Mouse (Mus musculus) common myeloid progenitor, adult 5-6 weeks (primary cell): ENCODE results near the gene B4galnt3. TPM values are rescaled to one million over a fixed set of nuclear protein-coding genes. Genes with fewer than 3 reads are reported as not detected.

ENCODE experiments used
- ATAC-seq: replicated peaks from 2 replicates; pipeline ENCODE4 v1.8.0; 2016; ENCODE audit warnings: low read depth, mild to moderate bottlenecking, moderate TSS enrichment, inconsistent platforms; ENCODE audit not compliant: poor library complexity, severe bottlenecking
- total RNA-seq: library from RNA; stranded (forward); fragments of 200-1000, 187-1606 nt; gene quantifications from 2 replicates; pipeline ENCODE4 v1.2.3, GENCODE M21; 2017

The B4galnt3 gene
- total RNA-seq, 1 experiment from 2014 or later: not detected

GRCm38 (mm10) chr6:120230441-120230840 lies 63.9 kb downstream of the B4galnt3 start:
- no peak for ATAC-seq

GRCm38 (mm10) chr6:120229806-120230205 lies 64.6 kb downstream of the B4galnt3 start:
- ATAC-seq: no peak

GRCm38 (mm10) chr6:120227068-120227467 lies 67.3 kb downstream of the B4galnt3 start:
- ATAC-seq: no peak

- no peak for ATAC-seq
Observed at GRCm38 (mm10) chr6:120225355-120225754, 69.0 kb downstream of the B4galnt3 start.

GRCm38 (mm10) chr6:120222669-120223068 lies 71.7 kb downstream of the B4galnt3 start:
- peak; percentile 73 for ATAC-seq

- no peak for ATAC-seq
Observed at GRCm38 (mm10) chr6:120219281-120219680, 75.1 kb downstream of the B4galnt3 start.

- ATAC-seq: peak; percentile 79
Observed at GRCm38 (mm10) chr6:120216702-120217101, 77.7 kb downstream of the B4galnt3 start.

- ATAC-seq: no peak
Observed at GRCm38 (mm10) chr6:120211536-120211935, 82.8 kb downstream of the B4galnt3 start.

GRCm38 (mm10) chr6:120206586-120206985 lies 87.8 kb downstream of the B4galnt3 start:
- no peak for ATAC-seq

- ATAC-seq: no peak
Observed at GRCm38 (mm10) chr6:120202406-120202805, 92.0 kb downstream of the B4galnt3 start.

GRCm38 (mm10) chr6:120201956-120202355 lies 92.4 kb downstream of the B4galnt3 start:
- no peak for ATAC-seq

- ATAC-seq: no peak
Observed at GRCm38 (mm10) chr6:120199638-120200394, 94.5 kb downstream of the B4galnt3 start.

- ATAC-seq: peak; percentile 63
Observed at GRCm38 (mm10) chr6:120197964-120198363, 96.4 kb downstream of the B4galnt3 start.

GRCm38 (mm10) chr6:120196837-120197236 lies 97.5 kb downstream of the B4galnt3 start:
- ATAC-seq: peak; percentile 53

GRCm38 (mm10) chr6:120194963-120195362 lies 99.4 kb downstream of the B4galnt3 start:
- no peak for ATAC-seq

GRCm38 (mm10) chr6:120194305-120194704 lies 100.1 kb downstream of the B4galnt3 start:
- no peak for ATAC-seq

GRCm38 (mm10) chr6:120193793-120194192 lies 100.6 kb downstream of the B4galnt3 start:
- ATAC-seq: no peak

- ATAC-seq: peak; percentile 75
Observed at GRCm38 (mm10) chr6:120193174-120193573, 101.2 kb downstream of the B4galnt3 start.

GRCm38 (mm10) chr6:120192211-120192870 lies 102.0 kb downstream of the B4galnt3 start:
- no peak for ATAC-seq

GRCm38 (mm10) chr6:120191396-120192170 lies 102.8 kb downstream of the B4galnt3 start:
- no peak for ATAC-seq

- ATAC-seq: no peak
Observed at GRCm38 (mm10) chr6:120190912-120191311, 103.4 kb downstream of the B4galnt3 start.
